Mouse (Mus musculus) cerebellum, postnatal 10 days (tissue): ENCODE measurements around the gene 1700012A03Rik.

Experiments used
- DNase-seq, 2 experiments: peaks; one replicate each; pipeline ENCODE4 v3.0.0; 2021; ENCODE audit warnings: mixed read lengths in 2 of 2

The 1700012A03Rik gene

DNA sequence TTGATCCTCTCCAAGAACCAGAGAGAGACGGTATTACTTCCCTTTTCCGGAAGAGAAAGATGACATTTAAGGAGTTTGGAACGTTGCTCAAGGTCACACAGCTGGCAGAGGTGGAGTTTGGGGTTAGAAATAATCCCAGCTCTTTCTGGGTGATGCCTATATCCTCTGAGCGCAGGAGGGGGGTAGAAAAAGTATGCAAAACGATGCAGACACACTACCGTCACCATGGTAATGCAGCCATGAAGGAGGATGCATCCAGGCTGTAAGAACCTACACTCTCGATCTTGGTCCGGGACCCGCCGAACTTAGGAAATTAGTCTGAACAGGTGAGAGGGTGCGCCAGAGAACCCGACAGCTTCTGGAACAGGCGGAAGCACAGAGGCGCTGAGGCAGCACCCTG, 43.3 kb downstream of the 1700012A03Rik start:
- no peak for DNase-seq

- peak; percentile 77 to 82 for DNase-seq
These were observed 55.7 kb downstream of the 1700012A03Rik start for GRCm38 (mm10) chr6:32105547-32106275.
